Mouse (Mus musculus) kidney, embryonic 16.5 days (tissue): ENCODE measurements at regions not wholly inside any gene's neighbourhood (a gene's known extent, or its start where the extent isn't known, plus 50 kb on each side); places are given as distances from the start of the nearest gene placed in this dataset.

Experiments used
- ATAC-seq: fragments of 200-750 bp; cut with Nextera tagmentation; 2 replicates; pipeline ENCODE4 v1.8.0; 2017; ENCODE audit warnings: moderate TSS enrichment; ENCODE audit not compliant: low FRiP score, low TSS enrichment
- H3K27ac ChIP-seq: fragments of 300-500 bp; sonication (generic); 2 replicates; pipeline ENCODE4 v1.5.1; 2014; ENCODE audit warnings: low read length
- H3K27me3 ChIP-seq: fragments of 300-500 bp; sonication (generic); 2 replicates; pipeline ENCODE4 v1.6.1; 2014; ENCODE audit warnings: low read length, control low read depth, mixed read lengths; ENCODE audit not compliant: insufficient read depth
- H3K36me3 ChIP-seq: fragments of 300-500 bp; sonication (generic); 2 replicates; pipeline ENCODE4 v1.6.1; 2014; ENCODE audit warnings: low read length, control low read depth, mixed read lengths; ENCODE audit not compliant: insufficient read depth
- H3K4me1 ChIP-seq: fragments of 300-500 bp; sonication (generic); 2 replicates; pipeline ENCODE4 v1.6.1; 2014; ENCODE audit warnings: low read length, control low read depth, mixed read lengths; ENCODE audit not compliant: insufficient read depth
- H3K4me2 ChIP-seq: fragments of 300-500 bp; sonication (generic); replicated peaks from 2 replicates; pipeline ENCODE4 v1.6.1; 2014; ENCODE audit warnings: low read depth, low read length
- H3K4me3 ChIP-seq: fragments of 300-500 bp; sonication (generic); 2 replicates; pipeline ENCODE4 v1.5.1; 2014; ENCODE audit warnings: mild to moderate bottlenecking, low read length
- H3K9ac ChIP-seq: fragments of 300-500 bp; sonication (generic); replicated peaks from 2 replicates; pipeline ENCODE4 v1.6.1; 2014; ENCODE audit warnings: low read length
- H3K9me3 ChIP-seq: fragments of 300-500 bp; sonication (generic); 2 replicates; pipeline ENCODE4 v1.6.1; 2016; ENCODE audit warnings: low read length, control low read depth
- WGBS: fragments of 180-500 bp; shearing (Covaris S2); extraction: QIAGEN DNeasy Blood & Tissue Kit; methylation state at CpG from one replicate; pipeline ENCODE4 v1.1.7; 2014; 5-methylcytosine and 5-hydroxymethylcytosine counted together

DNA sequence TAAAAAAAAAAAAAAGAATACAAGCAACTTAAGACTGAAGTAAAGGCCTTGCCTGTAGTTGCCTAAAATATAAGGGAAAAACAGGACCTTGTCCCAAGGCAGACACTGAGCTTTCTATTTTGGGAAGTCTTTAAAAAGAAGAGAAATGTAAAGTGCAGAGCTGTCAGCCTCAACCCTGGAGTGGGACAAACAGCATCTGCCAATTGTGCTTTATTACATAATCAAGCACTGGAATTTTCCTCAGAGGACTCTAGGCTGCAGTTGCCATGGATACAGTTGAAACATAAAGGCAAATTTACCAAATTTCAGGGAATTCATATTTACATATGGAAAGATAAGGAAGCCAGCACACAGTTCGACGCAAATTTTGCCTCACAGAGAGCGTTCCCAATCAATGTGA lies 406.7 kb downstream of the Gm597 start:
- no peak overlapping the region for H3K27ac ChIP-seq
- H3K4me3 ChIP-seq = no peak overlapping the region
- 85% methylated on average over 3 of the region's 3 CpGs for WGBS
- ATAC-seq = no peak
- H3K36me3 ChIP-seq = no peaks in the 10 kb centered on the region
- H3K9ac ChIP-seq = no peak overlapping the region
- H3K4me1 ChIP-seq = no peaks in the 10 kb centered on the region
- no peak overlapping the region for H3K4me2 ChIP-seq
- no peaks in the 10 kb centered on the region for H3K27me3 ChIP-seq
- H3K9me3 ChIP-seq = no peaks in the 10 kb centered on the region

DNA sequence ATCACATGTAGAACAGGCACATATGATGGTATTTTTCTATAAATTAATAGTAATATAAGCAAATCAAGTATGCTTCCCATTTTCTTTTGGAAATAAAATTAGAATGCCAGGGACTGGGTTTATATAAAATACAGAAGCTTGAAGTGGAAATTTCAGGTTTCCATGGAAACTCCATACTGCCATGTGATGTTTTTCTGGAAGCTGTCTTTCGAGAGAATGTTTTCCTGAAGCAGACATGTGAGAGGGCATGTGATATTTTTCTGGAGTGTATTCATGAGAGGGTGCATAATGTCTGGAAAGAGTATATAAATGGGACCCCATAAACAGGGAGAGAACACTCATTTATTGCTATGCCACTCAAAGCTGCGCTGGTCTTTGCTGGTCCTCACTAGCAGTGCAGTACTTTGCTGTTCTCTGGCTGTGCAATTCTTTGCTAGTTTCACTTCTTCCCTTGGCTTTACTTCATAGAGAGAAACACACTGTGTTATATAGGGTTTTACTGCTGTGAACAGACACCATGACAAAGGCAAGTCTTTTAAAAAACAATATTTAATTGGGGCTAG lies 430.6 kb downstream of the Gm597 start:
- Histone ChIP-seq H3K27ac (no peak overlapping the region), H3K9ac (no peak overlapping the region), H3K9me3 (no peaks in the 10 kb centered on the region), H3K4me1 (no peaks in the 10 kb centered on the region), H3K36me3 (no peaks in the 10 kb centered on the region), H3K27me3 (no peaks in the 10 kb centered on the region), H3K4me2 (no peak overlapping the region), H3K4me3 (no peak overlapping the region)
- ATAC-seq = no peak
- WGBS = 78% methylated on average over 2 of the region's 2 CpGs

DNA sequence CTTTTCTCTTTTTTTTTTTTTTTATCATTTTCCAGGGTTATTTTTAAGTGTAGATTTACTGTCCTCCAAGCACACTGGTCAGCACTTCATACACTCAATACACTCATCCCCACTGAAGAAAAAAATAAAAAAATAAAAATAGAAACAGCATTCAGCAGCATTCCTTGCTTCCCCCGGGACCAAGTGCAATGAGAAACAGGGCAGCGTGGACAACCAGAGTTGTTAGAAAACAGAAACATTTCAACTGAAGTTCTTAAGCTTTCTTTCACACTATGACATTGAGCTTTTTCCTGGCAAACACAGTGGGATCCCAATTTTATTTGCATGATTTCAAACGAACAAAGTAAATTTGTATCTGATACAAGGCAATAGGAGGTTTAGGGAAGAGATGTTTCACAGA lies 431.5 kb downstream of the Gm597 start:
- Histone ChIP-seq H3K4me1 (no peaks in the 10 kb centered on the region), H3K36me3 (no peaks in the 10 kb centered on the region), H3K27ac (no peak overlapping the region), H3K9me3 (no peaks in the 10 kb centered on the region), H3K4me2 (no peak overlapping the region), H3K27me3 (no peaks in the 10 kb centered on the region), H3K4me3 (no peak overlapping the region), H3K9ac (no peak overlapping the region)
- WGBS = 60% methylated on average over 3 of the region's 3 CpGs
- ATAC-seq = no peak

- Histone ChIP-seq H3K9ac (no peak overlapping the region), H3K27ac (no peak overlapping the region), H3K9me3 (no peaks in the 10 kb centered on the region), H3K4me1 (no peaks in the 10 kb centered on the region), H3K36me3 (no peaks in the 10 kb centered on the region), H3K27me3 (no peaks in the 10 kb centered on the region), H3K4me2 (no peak overlapping the region), H3K4me3 (no peak overlapping the region)
- no peak for ATAC-seq
- WGBS = 78% methylated on average over 1 of the region's 1 CpGs
These were observed 440.0 kb downstream of the Gm597 start for GRCm38 (mm10) chr1:28340054-28340453.

GRCm38 (mm10) chr1:28334366-28334765 lies 445.7 kb downstream of the Gm597 start:
- H3K4me2 ChIP-seq = no peak overlapping the region
- WGBS = 67% methylated on average over 3 of the region's 3 CpGs
- H3K27ac ChIP-seq = no peak overlapping the region
- no peak for ATAC-seq
- no peaks in the 10 kb centered on the region for H3K4me1 ChIP-seq
- H3K9me3 ChIP-seq = no peaks in the 10 kb centered on the region
- H3K4me3 ChIP-seq = no peak overlapping the region
- H3K9ac ChIP-seq = no peak overlapping the region
- no peaks in the 10 kb centered on the region for H3K36me3 ChIP-seq
- H3K27me3 ChIP-seq = no peaks in the 10 kb centered on the region

GRCm38 (mm10) chr1:28332031-28332430 lies 448.0 kb downstream of the Gm597 start:
- H3K27ac ChIP-seq = no peak overlapping the region
- no peaks in the 10 kb centered on the region for H3K4me1 ChIP-seq
- no peak overlapping the region for H3K9ac ChIP-seq
- no peak overlapping the region for H3K4me3 ChIP-seq
- H3K36me3 ChIP-seq = no peaks in the 10 kb centered on the region
- ATAC-seq = no peak
- H3K9me3 ChIP-seq = no peaks in the 10 kb centered on the region
- H3K4me2 ChIP-seq = no peak overlapping the region
- H3K27me3 ChIP-seq = no peaks in the 10 kb centered on the region

DNA sequence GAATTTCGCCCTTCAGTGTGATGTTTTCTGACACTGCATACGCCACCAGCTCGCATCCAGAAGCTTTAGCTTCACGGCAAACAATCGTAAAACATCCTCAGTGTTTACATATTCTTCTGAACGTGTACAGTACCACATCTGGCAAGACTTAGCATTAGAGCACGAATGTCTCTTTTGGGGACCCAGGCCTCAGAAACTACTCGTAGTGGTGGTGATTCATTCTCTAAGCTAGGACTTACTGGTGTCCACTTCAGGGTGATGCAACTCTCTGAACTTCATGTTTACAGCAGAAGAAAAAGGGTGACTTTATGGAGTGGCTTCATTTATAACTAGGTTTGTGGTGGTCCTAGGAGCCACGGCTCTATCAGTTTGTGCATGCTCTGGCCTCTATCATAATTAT lies 451.1 kb downstream of the Gm597 start:
- Histone ChIP-seq H3K9me3 (no peaks in the 10 kb centered on the region), H3K4me1 (no peaks in the 10 kb centered on the region), H3K9ac (no peak overlapping the region), H3K4me3 (no peak overlapping the region), H3K36me3 (no peaks in the 10 kb centered on the region), H3K27me3 (no peaks in the 10 kb centered on the region), H3K27ac (no peak overlapping the region), H3K4me2 (no peak overlapping the region)
- ATAC-seq = no peak
- 67% methylated on average over 9 of the region's 9 CpGs for WGBS

DNA sequence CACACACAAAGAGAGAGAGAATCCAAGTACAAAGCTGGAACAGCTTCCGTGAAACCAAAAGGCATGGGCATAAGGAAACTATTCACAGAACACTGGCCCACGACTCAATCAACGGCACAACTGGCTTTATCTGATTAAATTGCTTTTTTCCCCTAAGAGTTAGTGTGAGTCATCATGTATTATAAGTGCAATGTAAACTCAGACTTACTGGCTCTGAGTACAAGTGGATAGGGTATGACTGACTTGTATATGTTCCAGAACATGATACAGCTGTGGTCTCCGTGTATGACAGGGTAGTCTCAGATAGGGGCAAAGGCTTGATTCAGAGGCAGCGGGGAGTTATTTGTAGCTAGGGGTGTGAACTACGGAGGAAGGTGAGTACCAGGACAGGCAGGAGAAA lies 451.5 kb downstream of the Gm597 start:
- ATAC-seq = no peak
- Histone ChIP-seq H3K27ac (no peak overlapping the region), H3K4me2 (0 out of 2 replicates have a peak overlapping the region, but pooled peaks have one; percentile 8)

DNA sequence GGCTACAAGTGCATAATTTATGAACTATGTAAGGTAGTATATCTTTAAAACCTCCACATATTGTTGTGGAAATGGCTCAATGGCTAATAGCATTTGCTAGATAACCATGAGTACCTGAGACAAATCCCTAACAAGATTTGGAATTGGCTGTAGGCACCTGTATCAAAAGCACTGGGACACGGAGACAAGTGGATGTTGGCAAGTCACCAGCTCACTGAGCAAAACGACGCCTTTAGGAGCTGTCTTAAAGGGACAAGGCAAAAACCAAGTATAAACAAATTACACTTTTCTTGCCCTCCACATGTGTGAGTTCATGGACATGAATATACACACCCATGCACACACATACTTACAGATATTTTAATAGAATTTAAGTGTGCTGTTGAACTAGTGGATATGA lies 455.9 kb downstream of the Gm597 start:
- no peak for ATAC-seq
- no peaks in the 10 kb centered on the region for H3K4me1 ChIP-seq

More for the DNA sequence above, 451.5 kb downstream of the Gm597 start:
- Histone ChIP-seq H3K36me3 (no peaks in the 10 kb centered on the region), H3K27me3 (no peaks in the 10 kb centered on the region), H3K9ac (no peak overlapping the region), H3K4me3 (no peak overlapping the region), H3K4me1 (no peaks in the 10 kb centered on the region), H3K9me3 (no peaks in the 10 kb centered on the region)
- WGBS = 49% methylated on average over 6 of the region's 6 CpGs

More for the DNA sequence above, 455.9 kb downstream of the Gm597 start:
- 57% methylated on average over 3 of the region's 3 CpGs for WGBS
- no peak overlapping the region for H3K4me3 ChIP-seq
- no peak overlapping the region for H3K27ac ChIP-seq
- H3K36me3 ChIP-seq = no peaks in the 10 kb centered on the region
- no peak overlapping the region for H3K9ac ChIP-seq
- no peaks in the 10 kb centered on the region for H3K9me3 ChIP-seq
- H3K27me3 ChIP-seq = no peaks in the 10 kb centered on the region
- H3K4me2 ChIP-seq = no peak overlapping the region
